Mouse (Mus musculus): Measurements from ENCODE around the gene Pitpnm3. TPM values are rescaled to one million over a fixed set of nuclear protein-coding genes. Genes with fewer than 3 reads are reported as not detected.

Pitpnm3 gene
- total RNA-seq, 1 experiment from 2014 or later: 0.63 TPM

DNA sequence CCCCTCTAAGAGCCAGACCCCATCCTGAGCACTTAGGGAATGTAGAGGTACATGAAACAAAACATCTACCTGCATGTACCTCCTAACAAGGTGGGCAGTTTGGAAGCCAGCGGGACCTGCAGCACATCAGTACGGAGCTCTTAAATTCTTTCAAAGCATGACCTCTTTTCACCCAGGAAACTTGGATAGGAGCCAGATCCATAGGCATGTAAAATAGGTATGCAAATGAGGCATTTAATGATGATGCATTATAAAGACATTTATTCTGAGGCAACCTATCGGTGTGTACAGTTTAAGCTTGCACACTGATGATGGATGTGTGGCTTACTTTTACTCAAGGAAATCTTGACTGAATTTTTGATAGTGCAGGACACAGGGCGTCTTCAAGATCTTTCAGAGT lies 120.9 kb downstream of the Pitpnm3 start:
- no peak for DNase-seq

DNA sequence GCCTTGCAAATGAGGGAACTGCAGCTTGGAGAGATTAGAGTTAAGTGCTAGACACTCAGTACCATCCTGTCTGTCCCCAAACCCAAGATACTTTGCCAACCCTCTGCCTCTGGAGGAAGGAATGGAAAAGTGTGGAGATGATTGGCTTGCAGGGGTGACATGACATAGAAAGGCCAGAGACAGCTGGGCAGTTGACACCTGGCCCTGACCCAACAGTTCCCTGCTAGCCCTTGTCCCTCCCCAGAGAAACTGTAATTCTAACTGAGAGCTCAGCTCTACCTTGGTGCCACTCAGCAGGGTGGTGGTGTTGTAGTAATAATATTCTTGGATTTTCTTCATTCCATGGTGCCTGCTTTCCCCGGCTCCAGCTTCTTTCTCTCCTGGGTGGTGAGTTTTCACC lies 123.6 kb downstream of the Pitpnm3 start:
- DNase-seq: no peak

DNA sequence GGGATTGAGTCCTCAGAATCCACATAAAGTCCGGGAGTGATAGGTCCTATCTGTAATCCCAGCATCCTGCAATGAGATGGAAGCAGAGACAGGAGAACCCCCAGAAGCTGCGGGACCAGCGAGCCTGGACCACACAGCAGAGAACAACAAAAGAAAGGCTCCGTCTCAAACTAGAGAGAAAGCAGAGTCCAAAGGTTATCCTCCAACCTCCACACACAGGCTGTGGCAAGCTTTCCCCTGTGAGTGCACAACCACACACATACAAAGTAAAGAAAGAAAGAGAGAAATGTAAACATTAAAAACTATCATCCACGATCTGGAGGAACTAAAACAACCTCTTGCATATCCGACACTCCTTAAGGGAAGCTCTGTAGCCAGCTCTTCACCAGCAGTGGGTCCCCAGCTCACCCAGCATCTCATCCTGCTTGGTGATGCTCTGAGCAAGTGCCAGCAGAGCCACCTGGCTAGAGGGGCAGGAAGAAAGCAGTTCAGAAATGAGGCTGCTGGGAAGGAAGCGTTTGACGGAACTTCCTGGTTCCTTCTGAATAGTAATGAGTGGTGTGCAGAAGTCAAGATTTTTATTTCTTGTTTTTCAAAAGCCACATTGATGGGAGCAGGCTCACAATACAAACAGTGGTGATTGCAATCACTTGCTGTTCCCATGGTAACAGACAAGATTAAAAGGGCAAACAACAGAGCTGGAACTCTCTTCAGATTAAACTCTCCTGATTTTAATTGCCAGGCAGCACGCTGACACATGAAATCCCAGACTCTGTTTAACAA lies 124.4 kb downstream of the Pitpnm3 start:
- DNase-seq: no peak

DNA sequence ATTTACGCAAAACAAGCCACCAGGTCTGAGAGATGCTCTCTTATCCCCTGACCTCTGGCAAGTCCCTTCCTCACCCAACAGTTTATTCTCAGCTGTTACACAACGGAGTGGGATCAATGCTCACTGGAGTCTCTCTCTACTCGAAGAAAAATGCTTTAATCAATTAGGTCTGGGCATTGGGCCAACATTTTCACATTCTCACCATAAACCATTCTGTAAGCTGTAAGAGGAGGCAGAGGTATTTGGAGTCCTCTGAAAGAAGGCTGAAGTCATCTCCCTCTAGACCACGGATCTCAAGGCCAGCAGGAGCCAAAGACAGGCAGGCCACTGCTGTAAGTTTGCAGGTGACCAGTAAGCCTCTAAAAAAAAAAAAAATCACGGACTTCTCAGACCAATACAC lies 125.2 kb downstream of the Pitpnm3 start:
- DNase-seq: no peak

DNA sequence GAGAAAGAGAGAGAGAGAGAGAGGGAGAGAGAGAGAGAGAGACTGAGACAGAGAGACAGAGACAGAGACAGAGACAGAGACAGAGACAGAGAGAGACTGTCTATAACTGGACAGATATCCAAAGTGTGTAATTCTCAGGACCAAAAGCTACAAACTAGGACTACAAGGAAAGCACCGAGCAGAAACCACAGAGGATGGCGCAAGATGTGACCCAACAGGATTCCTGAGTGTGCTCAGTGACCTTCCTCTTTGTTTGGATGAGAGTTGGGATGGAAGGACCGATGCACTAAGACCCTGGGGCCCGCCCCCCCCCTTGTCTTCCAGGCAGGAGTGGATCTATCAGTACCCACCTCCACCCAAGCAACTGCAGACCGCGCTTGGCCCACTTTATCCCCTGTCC lies 130.0 kb downstream of the Pitpnm3 start:
- no peak for DNase-seq

DNA sequence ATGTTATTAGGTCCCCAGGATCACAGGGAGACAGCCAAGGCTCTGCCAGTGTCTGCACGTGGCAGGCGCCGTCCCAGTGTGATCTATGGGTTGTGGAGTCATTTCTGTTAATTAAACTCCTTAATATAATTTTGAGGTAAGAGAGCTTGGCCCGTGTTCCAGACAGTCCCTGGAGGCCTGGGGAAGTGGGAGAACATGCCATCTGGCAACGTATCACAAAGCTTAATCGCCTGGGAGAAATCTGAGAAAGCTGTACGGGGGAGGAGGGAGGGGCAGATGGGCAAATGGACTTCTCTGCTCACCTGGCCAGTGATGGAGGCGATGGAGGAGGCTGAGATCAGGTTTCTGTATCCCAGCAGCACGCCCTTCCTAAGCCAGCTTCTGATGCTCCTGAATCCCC lies 132.4 kb downstream of the Pitpnm3 start:
- DNase-seq: peak; percentile 40

DNA sequence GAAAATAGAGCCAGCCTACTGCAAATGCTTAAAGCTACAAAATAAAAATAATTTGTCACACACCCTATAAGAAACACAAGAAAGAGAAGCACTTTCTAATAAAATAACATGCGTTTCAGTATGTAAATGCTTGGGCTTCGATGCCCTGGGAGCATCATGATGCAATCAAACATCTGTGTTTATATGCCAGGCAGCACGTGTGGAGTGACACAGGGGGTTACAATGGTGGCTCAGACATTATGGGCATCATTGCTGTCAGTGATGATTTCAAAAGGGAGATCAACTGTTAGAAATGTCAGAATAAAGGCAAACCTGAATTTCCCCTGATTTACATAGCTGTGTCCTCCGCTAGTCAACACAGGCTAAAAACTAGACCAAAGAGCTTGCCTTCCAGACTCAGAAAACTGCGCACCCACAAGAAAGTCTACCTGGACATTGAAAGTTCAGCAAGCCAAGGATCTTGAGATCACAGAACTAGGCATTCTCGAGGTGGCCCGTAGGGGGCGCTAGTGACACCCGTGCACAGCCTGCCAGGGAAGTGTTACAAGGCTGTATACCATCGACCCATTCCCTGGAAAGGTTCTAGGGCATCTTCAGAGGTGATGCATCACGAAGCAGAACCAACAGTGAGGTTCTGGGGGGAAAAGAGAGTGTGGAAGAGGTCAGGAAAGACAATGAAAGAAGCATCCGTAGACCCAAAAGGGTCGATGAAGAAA lies 133.3 kb downstream of the Pitpnm3 start:
- DNase-seq: peak; percentile 55

DNA sequence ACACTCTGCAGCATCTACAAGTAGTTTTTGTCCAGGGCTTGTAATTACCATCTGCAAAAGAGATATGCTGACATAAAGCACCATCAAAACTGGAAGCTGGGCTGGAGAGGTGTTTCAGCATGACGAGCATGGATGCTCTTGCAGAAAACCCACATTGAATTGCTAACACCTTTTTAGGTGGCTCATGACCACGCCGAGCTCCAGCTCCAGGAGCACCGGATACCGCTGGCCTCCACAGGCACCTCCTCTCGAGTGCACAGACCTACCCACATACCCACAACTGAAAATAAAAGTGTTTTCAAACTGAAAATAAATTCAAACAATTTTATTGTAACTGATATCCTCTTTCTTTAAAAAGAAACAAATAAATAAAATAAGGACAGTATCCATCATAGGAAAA lies 135.4 kb downstream of the Pitpnm3 start:
- no peak for DNase-seq

Other genes with a start within 250 kb of the Pitpnm3 start
- gene Aipl1, start 98.3 kb downstream of the Pitpnm3 start, total RNA-seq (2021): 0.15 and 0.41 TPM in 2 replicates
- gene Pimreg, start 93.7 kb downstream of the Pitpnm3 start, total RNA-seq (2021): 13.2 and 13.4 TPM in 2 replicates
- gene Gm43951, start 71.1 kb upstream of the Pitpnm3 start, total RNA-seq (2021): 0.78 and 1.4 TPM in 2 replicates
- gene 4933427D14Rik, start 71.7 kb upstream of the Pitpnm3 start, total RNA-seq (2021): 8.1 and 9.4 TPM in 2 replicates
- gene Txndc17, start 71.8 kb upstream of the Pitpnm3 start, total RNA-seq (2021): 72.5 and 75.9 TPM in 2 replicates
- 12.3 and 13.6 TPM in 2 replicates for gene Med31, start 79.8 kb upstream of the Pitpnm3 start, total RNA-seq (2021)
- 0.11 and 0.15 TPM in 2 replicates for gene Slc13a5, start 131.4 kb upstream of the Pitpnm3 start, total RNA-seq (2021)
- 15.3 and 16.5 TPM in 2 replicates for gene Xaf1, start 165.9 kb upstream of the Pitpnm3 start, total RNA-seq (2021)
- not detected in 2 replicates for gene Fbxo39, start 178.7 kb upstream of the Pitpnm3 start, total RNA-seq (2021)
- not detected in 2 replicates for gene Tekt1, start 226.7 kb upstream of the Pitpnm3 start, total RNA-seq (2021)

Measured in adrenal gland, postnatal 14 days (tissue).